Mouse (Mus musculus): ENCODE results near the gene Ulk3.

The Ulk3 gene

DNA sequence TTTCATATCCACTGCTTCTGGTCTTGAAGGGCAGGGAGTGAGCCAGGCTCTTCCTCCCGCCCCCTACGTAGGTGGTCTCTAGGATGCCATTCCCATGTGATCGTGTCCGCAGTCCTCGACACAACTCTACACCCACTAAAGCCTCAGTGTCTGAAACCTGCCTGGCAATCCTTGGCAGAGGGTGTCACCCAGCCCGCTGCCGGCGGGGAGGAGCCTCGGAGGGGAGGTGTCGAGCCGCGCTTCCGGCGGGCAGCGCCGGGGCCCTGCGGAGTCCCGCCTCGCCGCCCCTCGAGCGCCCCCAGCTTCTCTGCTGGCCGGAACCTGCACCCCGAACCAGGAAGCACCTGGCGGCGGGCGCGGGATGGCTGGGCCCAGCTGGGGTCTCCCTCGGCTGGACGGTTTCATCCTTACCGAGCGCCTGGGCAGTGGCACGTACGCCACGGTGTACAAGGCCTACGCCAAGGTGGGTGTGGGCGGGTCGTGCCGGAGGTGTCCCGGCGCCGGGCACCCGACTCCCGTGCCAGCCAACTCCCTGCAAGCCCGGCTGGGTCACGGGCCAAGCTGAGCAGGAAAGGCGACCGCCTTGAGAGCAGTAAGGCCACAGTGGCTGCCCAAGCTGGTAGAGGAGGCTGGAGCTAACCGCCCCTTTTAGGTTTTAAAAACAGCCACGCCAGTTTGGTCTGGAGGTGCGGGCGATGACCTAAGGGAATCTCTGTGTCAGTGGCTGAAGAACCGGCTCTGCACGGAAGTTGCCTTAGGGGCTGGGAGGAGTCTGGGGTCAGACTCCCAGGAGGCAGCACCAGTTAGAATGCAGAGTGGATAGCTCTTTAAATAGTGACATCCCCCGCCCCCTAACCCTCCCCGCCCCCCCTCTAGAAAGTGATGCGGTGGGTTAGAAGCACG, at the start of gene Ulk3:
Gene Ulk3 (plus strand): TSS at position 229 of the 903 bp plus-strand sequence.
- peak; percentile 85 for DNase-seq

- DNase-seq = no peak
Measured at GRCm38 (mm10) chr9:57539550-57539949, 49.7 kb upstream of the Ulk3 start.

DNA sequence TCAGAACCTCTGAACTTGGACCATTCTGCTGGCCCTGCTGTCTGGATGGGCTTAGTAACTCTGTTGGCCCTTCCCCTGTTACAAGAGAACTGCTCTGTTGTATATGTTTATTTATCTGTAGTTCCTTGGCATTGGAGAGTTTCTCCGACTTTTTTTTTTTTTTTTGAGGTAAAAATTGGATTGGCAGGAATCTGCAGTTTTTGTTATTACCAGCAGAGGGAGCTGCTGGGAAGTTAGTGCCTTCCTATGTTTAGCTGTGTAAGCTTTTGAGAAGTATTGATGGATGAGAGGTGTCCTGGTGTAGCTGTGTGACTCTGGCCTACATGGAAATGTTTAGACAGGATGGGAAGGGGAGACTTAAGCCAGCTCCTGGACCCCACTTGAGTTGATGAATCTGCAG, 47.9 kb upstream of the Ulk3 start:
- peak; percentile 36 for DNase-seq

- no peak for DNase-seq
Measured at GRCm38 (mm10) chr9:57543951-57544350, 45.3 kb upstream of the Ulk3 start.

DNA sequence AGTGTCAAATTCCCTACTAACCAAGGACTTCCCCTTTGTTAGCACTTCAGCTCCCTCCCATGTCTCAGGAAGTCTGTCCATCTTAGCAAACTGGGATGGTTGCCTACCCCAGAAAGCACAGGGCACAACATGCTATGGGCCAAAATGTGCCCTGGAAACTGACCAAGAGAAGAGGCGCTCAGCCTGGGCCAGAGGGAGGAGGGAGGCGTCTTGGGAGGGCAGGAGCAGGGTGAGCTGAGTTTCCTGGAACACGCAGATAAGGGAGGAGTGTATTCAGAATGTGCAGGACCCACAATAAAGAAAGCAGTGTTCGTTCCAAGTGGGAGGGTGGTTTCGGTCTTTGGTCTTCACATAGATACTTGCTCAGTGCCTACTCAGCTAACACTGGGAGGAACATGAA, 42.0 kb upstream of the Ulk3 start:
- peak; percentile 39 for DNase-seq

DNA sequence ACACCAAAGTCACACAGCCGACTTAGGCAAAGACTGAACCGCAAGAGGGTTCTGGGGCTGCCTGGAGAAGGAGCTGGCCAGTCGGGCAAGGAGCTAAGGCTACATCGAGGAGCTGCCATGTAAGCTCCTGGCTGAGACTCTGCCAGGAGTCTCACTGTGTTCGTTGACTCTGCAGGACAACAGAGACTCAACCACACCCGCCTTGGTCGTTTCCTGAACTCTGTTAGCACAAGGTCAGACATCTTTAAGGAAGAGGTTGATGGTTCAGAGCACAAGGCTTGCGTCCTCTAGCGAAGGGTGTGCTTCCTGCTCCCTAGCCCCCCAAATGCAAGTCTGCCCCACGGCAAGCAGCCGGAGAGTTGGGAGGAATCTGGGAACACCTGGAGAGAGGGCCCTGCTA, 41.4 kb upstream of the Ulk3 start:
- DNase-seq = no peak

DNA sequence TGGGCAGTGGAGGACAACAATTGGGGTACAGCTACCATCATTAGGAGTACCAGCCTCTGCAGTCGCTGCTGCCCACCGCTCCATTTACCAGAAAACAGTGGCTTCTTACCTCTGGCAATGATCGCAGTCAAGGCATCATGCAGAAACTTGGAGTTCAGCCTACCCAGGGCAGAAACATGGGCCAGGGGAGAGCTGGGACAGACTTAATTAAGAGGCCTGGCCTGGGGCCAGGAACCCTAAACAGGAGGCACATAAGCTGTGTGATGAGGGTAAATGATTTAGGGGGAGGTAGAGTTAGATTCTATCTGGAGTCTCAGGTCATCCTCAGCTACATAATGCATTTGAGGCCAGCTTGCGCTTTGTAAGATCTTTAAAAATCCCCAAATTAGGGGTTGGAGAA, 40.1 kb upstream of the Ulk3 start:
- no peak for DNase-seq

- no peak for DNase-seq
Measured at GRCm38 (mm10) chr9:57550126-57550862, 39.0 kb upstream of the Ulk3 start.

GRCm38 (mm10) chr9:57552139-57552887, 36.9 kb upstream of the Ulk3 start, which contains the start of gene Mpi:
Gene Mpi, minus strand, starts transcription at chr9:57552763.
- peak; percentile 66 for DNase-seq

- no peak for DNase-seq
Measured at GRCm38 (mm10) chr9:57553119-57553518, 36.1 kb upstream of the Ulk3 start.

DNA sequence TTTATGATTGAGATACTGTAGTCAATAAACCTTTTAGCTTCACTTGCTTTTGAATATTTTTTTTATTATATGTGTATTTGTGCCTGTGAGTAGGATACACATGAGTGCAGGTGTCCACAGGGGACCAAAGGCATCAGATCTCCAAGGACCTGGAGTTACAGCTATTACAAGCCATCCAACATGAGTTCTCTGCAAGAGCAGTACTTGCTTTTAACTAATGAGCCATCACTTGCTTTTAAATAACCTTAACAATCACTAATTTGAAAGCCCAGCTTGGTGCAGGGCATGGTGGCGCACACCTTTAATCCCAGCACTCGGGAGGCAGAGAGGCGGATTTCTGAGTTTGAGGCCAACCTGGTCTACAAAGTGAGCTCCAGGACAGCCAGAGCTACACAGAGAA, 34.5 kb upstream of the Ulk3 start:
- no peak for DNase-seq

- DNase-seq = no peak
Measured at GRCm38 (mm10) chr9:57557215-57557614, 32.0 kb upstream of the Ulk3 start.

DNA sequence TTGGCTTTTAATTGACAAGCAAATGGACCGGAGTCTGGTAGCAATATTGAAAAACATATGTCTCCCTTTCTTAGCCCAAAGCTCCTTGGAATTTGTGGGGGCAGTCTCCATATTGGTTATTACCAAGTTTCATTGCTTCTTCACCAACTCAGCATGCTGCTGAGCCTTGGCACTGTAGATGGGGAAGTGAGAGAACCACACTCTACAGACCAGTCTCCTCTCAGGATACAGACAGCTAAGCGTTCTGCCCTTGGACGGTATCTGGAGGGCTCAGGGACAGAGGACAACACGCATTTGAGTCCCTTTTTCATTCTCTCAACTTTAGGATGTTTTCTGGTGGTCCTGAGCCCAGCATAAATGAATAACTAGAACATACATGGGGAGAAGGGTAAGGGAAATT, 30.6 kb upstream of the Ulk3 start:
- no peak for DNase-seq

DNA sequence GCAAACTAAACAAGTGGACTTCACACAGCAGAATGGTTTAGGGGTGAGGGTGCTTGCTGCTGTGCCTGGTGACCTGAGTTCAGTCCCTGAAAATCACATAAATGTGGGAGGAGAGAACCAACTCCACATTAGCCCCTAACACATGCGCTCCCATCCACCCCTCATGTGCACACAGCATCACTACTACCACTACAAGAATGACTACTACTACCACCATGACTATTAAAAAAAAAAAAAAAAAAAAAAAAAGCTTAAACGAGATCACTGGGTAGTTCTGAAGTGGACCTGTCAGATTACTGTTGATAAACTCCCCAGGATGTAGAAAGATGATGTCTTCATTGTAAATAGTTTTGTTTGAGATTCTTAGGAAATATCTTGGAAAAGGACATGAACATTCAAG, 29.7 kb upstream of the Ulk3 start:
- DNase-seq = no peak

DNA sequence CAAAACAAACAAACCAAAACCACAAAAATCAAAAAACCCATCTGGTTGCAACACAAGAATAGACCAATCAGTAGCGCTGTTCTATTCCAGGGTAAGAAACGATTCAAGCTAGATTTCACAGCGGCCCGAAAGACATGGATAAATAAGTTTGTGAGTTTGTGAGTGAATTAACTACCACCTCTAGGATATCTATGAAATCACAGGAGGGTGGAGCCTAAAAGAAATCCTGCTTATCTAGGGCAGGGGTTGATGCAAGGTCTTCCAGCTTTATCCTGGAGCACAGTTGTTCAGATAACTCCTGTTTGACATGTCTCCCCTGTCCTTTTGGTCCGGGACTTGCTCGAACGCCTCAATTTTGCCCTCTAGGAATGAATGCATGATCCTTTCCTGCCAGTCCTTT, 29.0 kb upstream of the Ulk3 start:
- DNase-seq = no peak

DNA sequence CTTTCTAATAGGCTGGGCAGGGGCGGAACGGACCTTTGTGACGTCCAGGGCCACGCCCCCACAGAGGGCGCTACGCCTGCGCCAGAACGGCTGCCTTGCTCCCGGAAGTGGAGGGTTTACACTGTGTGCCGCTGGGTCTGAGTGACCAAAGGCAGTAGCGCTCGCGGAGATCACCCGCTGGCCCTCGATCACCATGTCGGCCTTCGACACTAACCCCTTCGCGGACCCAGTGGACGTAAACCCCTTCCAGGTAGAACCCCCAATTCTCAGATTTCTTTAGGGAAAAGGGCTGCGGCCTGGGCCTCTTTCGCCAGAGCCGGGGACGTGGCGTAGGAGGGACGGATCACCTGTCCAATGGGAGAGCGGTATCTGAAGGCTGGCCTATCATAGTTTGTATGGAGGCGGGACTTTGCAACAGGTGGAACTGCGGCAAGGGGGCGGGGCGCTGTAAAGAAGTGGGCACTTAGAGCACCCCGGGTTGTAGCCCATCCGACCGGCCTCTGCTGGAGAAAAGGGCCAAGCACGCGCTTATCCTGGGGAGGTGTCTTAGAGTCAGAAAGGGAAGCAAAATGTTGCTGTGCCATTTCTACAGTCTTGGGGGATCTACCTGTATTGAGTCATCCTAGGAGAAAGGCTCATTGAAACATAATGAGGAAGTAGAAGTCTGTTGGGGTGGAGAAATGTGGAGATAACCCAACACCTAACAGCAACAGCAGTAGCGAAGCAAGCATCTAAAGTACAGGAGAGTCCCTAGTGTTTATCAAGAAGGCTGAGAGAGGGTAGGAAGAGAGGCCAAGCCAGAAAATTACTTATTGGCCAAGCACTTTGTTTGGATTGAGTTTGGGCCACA, 28.2 kb upstream of the Ulk3 start, which contains the start of gene Scamp2:
Gene Scamp2 (plus strand): TSS at position 83 of the 850 bp plus-strand sequence.
- DNase-seq = peak; percentile 91

- no peak for DNase-seq
Measured at GRCm38 (mm10) chr9:57561711-57562099, 27.5 kb upstream of the Ulk3 start.

- no peak for DNase-seq
Measured at GRCm38 (mm10) chr9:57562896-57563372, 26.3 kb upstream of the Ulk3 start.

DNA sequence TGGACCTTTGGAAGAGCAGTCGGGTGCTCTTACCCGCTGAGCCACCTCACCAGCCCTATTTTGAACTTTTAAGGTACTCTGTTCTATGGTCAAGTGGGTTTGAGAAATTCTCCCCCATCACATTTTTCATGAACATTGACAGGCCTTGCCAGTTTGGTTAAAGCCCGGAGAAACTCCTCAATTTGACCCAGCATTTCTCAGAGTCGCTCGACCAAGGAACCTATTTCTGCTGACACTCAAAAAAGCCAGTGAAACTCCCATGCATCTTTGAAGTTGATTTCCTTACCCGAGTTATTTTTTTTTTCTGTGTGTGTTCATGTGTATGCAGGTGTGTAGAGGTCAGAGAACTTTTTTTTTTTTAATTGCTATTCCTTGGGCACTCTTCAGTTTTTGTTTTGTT, 24.6 kb upstream of the Ulk3 start:
- DNase-seq = no peak

DNA sequence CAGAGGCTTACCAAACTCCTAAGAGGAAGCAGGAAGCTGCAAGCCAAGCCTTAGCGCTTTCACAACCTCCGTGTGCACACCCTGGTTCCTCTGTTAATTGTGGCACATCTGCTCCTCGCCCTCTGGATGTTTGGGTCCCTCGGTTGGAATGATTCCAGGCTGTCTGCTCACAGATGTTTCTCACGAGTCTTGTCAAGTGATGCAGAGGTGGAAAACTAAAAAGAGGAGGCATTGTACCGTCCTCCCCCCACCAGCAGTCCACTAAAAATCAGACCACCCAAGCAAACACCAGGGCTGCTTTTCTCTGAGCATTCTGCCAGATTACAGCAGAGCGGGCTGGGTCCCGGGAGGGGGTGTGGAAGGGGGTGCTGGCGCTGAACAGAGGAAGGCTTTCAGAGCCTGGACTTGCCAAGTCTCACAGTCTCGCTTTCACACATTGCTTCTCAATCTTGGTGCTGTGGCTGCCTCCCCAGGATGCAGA, 23.5 kb upstream of the Ulk3 start:
- DNase-seq = no peak

GRCm38 (mm10) chr9:57566846-57567245, 22.4 kb upstream of the Ulk3 start:
- no peak for DNase-seq

- no peak for DNase-seq
Measured at GRCm38 (mm10) chr9:57568500-57568899, 20.8 kb upstream of the Ulk3 start.

All from liver (tissue).